Mouse (Mus musculus) cortical plate, adult 2 months (tissue): ENCODE results near the gene Man1a.

Source experiments
- CTCF ChIP-seq: fragments of 200-500 bp; IDR thresholded peaks from 2 replicates; pipeline ENCODE4 v1.5.1; 2011; ENCODE audit warnings: mild to moderate bottlenecking, control low read depth, low read length; ENCODE audit not compliant: insufficient read depth; ENCODE audit errors: extremely low read depth
- POLR2A ChIP-seq: fragments of 200-500 bp; IDR thresholded peaks from 2 replicates; pipeline ENCODE4 v1.6.1; 2011; ENCODE audit warnings: mild to moderate bottlenecking, low read length, control low read depth; ENCODE audit not compliant: insufficient read depth; ENCODE audit errors: extremely low read depth

DNA sequence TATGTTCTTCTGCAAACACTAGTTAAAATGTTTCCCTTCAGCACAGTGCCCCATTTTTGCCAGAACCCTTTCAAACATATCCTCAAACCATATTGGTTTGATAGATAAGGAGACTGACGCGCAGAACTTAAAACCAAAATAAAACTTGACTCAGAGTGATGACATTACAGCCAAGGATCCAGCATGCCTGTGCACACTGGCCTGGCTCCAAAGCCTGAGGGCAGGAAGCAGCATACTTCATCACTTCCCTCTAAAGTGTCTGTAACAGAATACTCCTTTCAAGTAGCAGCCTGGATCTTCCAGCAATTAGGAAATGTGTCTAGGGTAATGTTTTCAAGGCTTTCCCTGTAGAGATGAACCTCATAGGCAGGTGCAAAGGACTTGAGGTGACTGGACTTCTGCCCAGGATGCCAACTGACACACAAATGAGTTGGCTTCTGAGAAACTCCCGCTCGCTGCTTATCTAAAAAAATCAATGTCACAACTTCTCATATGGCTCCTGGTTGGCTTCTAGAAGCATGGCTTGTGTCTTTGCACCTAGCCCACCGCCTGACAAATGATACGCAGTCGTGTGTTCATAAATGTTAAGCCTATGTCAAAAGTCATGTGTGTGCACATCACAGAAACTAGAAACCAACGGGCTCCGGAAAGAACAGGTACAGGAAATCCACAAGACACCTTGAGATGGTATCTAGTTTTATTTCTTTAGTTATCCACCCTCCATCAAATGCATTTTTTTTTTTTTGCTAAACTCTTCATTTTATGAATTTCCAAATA is 43.9 kb downstream of the Man1a start:
- TF ChIP-seq POLR2A (no peak), CTCF (no peak)
